Mouse (Mus musculus) ES-E14 (cell line): ENCODE data around the gene Slc25a42. TPM values are rescaled to one million over a fixed set of nuclear protein-coding genes. Genes with fewer than 3 reads are reported as not detected.

Experiments used
- DNase-seq: peaks from one replicate; pipeline ENCODE4 v3.0.0-alpha.2; 2013; ENCODE audit warnings: low read depth, low spot score
- H3K27ac ChIP-seq: 2 replicates; pipeline ENCODE4 v1.5.1; 2012; ENCODE audit warnings: low read depth, mild to moderate bottlenecking, low read length, moderate library complexity, mixed read lengths; ENCODE audit not compliant: poor library complexity, insufficient read depth, severe bottlenecking
- H3K36me3 ChIP-seq: 2 replicates; pipeline ENCODE4 v1.6.1; 2012; ENCODE audit warnings: mild to moderate bottlenecking, low read length, moderate library complexity, mixed read lengths; ENCODE audit not compliant: control insufficient read depth, poor library complexity, insufficient read depth, severe bottlenecking
- H3K4me1 ChIP-seq, 2 experiments: fragments of 150-350 bp in 1 of 2; sonication (generic) in 1 of 2; 2 replicates each; pipeline ENCODE4 v1.6.1; 2012; ENCODE audit warnings: low read length in 2 of 2, mild to moderate bottlenecking in 1 of 2, mixed read lengths in 1 of 2; ENCODE audit not compliant: control insufficient read depth in 2 of 2, insufficient read depth in 2 of 2, poor library complexity in 1 of 2
- H3K4me3 ChIP-seq, 2 experiments: fragments of 150-350 bp in 1 of 2; sonication (generic) in 1 of 2; 2 replicates each; pipeline ENCODE4 v1.5.1; 2012; ENCODE audit warnings: low read length in 2 of 2, low read depth in 1 of 2, mild to moderate bottlenecking in 1 of 2, mixed read lengths in 1 of 2; ENCODE audit not compliant: insufficient read depth in 1 of 2, poor library complexity in 1 of 2, severe bottlenecking in 1 of 2
- H3K9ac ChIP-seq: 2 replicates; pipeline ENCODE4 v1.6.1; 2012; ENCODE audit warnings: low read depth, mild to moderate bottlenecking, low read length, mixed read lengths; ENCODE audit not compliant: poor library complexity, insufficient read depth, severe bottlenecking
- H3K9me3 ChIP-seq: fragments of 150-350 bp; sonication (generic); 2 replicates; pipeline ENCODE4 v1.6.1; 2012; ENCODE audit warnings: low read depth, mild to moderate bottlenecking, low read length; ENCODE audit not compliant: control insufficient read depth, insufficient read depth
- CHD2 ChIP-seq: IDR thresholded peaks from 2 replicates; pipeline ENCODE4 v1.6.1; 2014; ENCODE audit warnings: mild to moderate bottlenecking, low read depth, low read length, inconsistent platforms
- HCFC1 ChIP-seq: IDR thresholded peaks from 2 replicates; pipeline ENCODE4 v1.6.1; 2012; ENCODE audit warnings: low read length, inconsistent platforms, borderline replicate concordance; ENCODE audit not compliant: insufficient read depth
- MAFK ChIP-seq: IDR thresholded peaks from 2 replicates; pipeline ENCODE4 v1.6.1; 2014; ENCODE audit warnings: mild to moderate bottlenecking, low read depth, low read length, inconsistent platforms; ENCODE audit not compliant: insufficient read depth
- ZC3H11A ChIP-seq: IDR thresholded peaks from 2 replicates; pipeline ENCODE4 v1.6.1; 2012; ENCODE audit warnings: low read depth, mild to moderate bottlenecking, inconsistent platforms, low read length, borderline replicate concordance
- ZNF384 ChIP-seq: IDR thresholded peaks from 2 replicates; pipeline ENCODE4 v1.6.1; 2012; ENCODE audit warnings: low read depth, low read length, inconsistent platforms
- in situ Hi-C, 2 experiments: fragments of 600-800 bp; cut with MboI; formaldehyde crosslinking; loops; one replicate each; pipeline ENCODE4 v1.15.1; 2025; ENCODE audit warnings: low sequenced_read_pairs in 2 of 2, inconsistent platforms in 1 of 2; ENCODE audit not compliant: unreplicated experiment in 2 of 2
- total RNA-seq: library from RNA; depleted of rRNA; stranded (reverse); fragments of 300-350 nt; gene quantifications from 2 replicates; pipeline ENCODE4 v1.2.3, GENCODE M21; 2012

Slc25a42 gene
- total RNA-seq, 1 experiment: 5.8 TPM

DNA sequence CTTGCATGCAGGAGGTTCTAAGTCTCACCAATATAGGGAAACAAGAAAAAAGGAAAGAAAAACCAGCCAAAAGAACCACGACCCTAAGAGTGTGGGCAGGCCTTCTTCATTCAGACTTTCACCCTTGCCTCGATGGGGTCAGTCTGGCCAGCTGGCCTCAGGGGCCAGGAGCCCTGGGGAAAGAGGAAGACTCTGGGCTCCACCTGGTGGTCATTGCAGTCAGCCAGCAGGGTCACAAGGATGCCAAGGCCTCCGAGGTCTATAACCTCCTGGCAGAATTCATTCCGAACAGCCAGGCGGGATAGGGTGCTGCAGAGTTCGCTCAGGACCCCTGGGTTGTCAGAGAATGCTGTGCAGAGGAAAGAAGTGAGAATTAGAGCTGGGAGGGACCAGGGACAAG lies 11.2 kb upstream of the Slc25a42 start:
- H3K9me3 ChIP-seq: no peaks in the 10 kb centered on the region
- in situ Hi-C loops: no loop called here
- no peak overlapping the region for H3K4me3 ChIP-seq
- peaks cover 21% of the 10 kb centered on the region; the same call in 1 of the 2 replicates for H3K36me3 ChIP-seq
- H3K9ac ChIP-seq: no peak overlapping the region
- TF ChIP-seq ZNF384: no peak
- TF ChIP-seq HCFC1: no peak
- TF ChIP-seq CHD2: no peak
- TF ChIP-seq MAFK: no peak
- no peak for TF ChIP-seq ZC3H11A
- DNase-seq: no peak
- H3K4me1 ChIP-seq: peaks cover 0 to 9% of the 10 kb centered on the region in 2 experiments; a peak in 2 of 4 replicates
- no peak overlapping the region for H3K27ac ChIP-seq

DNA sequence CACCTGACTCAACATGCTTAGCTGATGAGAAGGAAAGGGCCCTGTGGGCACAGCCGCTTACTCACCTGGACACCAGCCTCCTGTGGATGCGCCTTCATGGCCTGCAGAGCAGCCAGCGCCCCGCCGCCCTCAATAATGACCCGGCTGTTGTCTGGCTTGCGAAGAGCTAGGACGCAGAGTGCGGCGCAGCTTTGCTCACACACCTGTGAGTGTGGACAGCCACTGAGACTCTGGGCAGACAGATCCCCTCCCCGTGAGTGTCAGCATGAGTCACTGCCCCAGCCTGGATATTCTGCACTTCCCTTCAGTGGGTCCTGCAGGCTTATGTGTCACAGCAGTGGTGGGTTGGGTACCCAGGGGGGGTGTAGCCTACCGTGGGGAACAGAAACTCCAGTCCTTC lies 9.9 kb upstream of the Slc25a42 start:
- no peaks in the 10 kb centered on the region for H3K9me3 ChIP-seq
- DNase-seq: no peak
- H3K27ac ChIP-seq: no peak overlapping the region
- TF ChIP-seq ZNF384 (no peak), MAFK (no peak), HCFC1 (no peak), CHD2 (no peak), ZC3H11A (no peak)
- in situ Hi-C loops: no loop called here
- H3K9ac ChIP-seq: 0 out of 2 replicates have a peak overlapping the region, but pooled peaks have one; percentile 1
- no peak overlapping the region for H3K4me3 ChIP-seq
- peaks cover 0 to 5% of the 10 kb centered on the region in 2 experiments; a peak in 1 of 4 replicates for H3K4me1 ChIP-seq
- peaks cover 21% of the 10 kb centered on the region; the same call in 1 of the 2 replicates for H3K36me3 ChIP-seq

DNA sequence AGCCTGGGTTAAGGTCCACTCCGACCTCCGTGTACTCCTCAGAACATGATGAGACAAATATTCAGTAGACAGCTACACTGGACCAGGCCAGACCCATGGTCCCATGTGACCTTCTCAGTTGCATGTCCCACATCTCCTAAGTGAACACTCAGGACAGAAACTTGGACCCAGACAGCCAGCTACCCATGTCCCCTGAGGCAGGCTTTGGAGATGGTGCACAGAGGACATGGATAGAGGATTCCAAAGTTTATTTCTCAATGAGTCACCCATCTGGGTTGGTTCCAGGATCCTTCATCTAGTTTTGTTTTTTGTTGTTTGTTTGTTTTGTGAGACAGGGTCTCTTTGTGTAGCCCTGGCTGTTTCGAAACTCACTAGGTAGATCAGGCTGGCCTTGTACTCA lies 8.8 kb upstream of the Slc25a42 start:
- peaks cover 0 to 5% of the 10 kb centered on the region in 2 experiments; a peak in 1 of 4 replicates for H3K4me1 ChIP-seq
- no peak overlapping the region for H3K4me3 ChIP-seq
- TF ChIP-seq HCFC1 (no peak), ZNF384 (no peak), CHD2 (no peak), MAFK (no peak), ZC3H11A (no peak)
- no peak overlapping the region for H3K9ac ChIP-seq
- no peak overlapping the region for H3K27ac ChIP-seq
- no peaks in the 10 kb centered on the region for H3K9me3 ChIP-seq
- no peak for DNase-seq
- in situ Hi-C loops: no loop called here
- H3K36me3 ChIP-seq: peaks cover 21% of the 10 kb centered on the region; the same call in 1 of the 2 replicates

DNA sequence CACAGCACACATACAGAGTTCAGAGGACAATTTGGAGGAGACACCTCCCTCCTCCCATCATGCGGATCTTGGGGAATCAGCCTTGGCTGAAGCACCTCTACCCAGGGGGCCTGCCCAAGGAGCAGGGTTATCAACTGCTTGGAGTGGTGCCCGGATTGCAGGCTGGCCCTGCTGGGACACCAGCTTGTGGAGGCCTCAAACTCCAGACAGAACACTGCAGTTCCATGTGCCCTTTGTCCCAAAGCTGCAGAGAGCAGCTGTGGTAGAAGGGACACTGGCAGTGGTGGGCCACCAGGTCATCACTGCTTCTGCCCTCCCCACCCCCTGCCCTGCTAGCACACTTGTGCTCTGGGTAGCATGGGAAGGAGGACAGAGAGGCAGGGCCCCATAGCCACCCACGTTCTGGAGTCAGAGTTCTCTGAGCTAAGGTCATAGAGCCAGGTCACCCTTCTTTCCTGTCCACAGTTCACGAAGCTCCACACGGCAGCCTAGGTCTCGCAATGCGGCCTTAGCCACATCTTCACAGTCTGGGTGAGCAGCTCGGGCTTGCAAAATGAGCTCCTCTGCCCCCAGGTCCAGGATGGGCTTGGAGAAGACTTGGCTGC lies 8.2 kb upstream of the Slc25a42 start:
- H3K4me1 ChIP-seq: peaks cover 0 to 5% of the 10 kb centered on the region in 2 experiments; a peak in 1 of 4 replicates
- no peak overlapping the region for H3K4me3 ChIP-seq
- no peak for DNase-seq
- H3K27ac ChIP-seq: no peak overlapping the region
- no peak overlapping the region for H3K9ac ChIP-seq
- in situ Hi-C loops: no loop called here
- peaks cover 21% of the 10 kb centered on the region; the same call in 1 of the 2 replicates for H3K36me3 ChIP-seq
- no peaks in the 10 kb centered on the region for H3K9me3 ChIP-seq
- TF ChIP-seq ZNF384 (no peak), MAFK (no peak), CHD2 (no peak), HCFC1 (no peak), ZC3H11A (no peak)

DNA sequence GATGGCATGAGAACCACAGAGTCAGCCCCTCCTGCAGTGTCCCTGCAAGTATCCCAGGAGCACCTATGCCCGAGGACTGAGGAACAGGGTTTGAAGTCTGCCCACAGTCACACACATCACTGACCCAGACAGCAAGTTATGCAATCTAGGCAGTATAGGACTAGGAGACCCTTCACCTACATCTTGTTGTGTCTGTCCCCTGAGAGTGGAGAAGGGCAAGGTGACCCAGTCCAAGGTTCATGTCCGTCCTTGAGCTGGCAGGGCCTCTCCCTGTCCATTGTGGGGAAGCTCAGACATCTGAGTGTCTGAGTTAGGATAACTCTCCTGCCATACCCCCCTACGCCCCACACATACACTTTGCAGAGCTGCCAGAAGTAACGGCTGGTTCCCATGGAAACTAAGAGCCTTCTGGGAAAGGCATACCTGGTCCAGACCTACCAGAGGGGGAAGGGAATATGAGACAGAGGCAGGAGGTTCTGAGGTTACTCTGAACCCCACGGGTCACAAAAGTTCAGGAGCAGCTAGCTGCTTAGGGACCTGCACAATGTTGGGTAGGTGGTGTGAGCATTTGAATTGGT lies 7.1 kb upstream of the Slc25a42 start:
- TF ChIP-seq ZC3H11A: no peak
- no peak for TF ChIP-seq MAFK
- TF ChIP-seq CHD2: no peak
- Histone ChIP-seq H3K4me1 (peaks cover 0 to 5% of the 10 kb centered on the region in 2 experiments; a peak in 1 of 4 replicates), H3K4me3 (no peak overlapping the region), H3K9ac (no peak overlapping the region), H3K36me3 (peaks cover 15% of the 10 kb centered on the region; the same call in 1 of the 2 replicates), H3K27ac (no peak overlapping the region), H3K9me3 (no peaks in the 10 kb centered on the region)
- DNase-seq: no peak
- in situ Hi-C loops: no loop called here
